Mouse (Mus musculus): ENCODE measurements around the gene Drd5.

DNA sequence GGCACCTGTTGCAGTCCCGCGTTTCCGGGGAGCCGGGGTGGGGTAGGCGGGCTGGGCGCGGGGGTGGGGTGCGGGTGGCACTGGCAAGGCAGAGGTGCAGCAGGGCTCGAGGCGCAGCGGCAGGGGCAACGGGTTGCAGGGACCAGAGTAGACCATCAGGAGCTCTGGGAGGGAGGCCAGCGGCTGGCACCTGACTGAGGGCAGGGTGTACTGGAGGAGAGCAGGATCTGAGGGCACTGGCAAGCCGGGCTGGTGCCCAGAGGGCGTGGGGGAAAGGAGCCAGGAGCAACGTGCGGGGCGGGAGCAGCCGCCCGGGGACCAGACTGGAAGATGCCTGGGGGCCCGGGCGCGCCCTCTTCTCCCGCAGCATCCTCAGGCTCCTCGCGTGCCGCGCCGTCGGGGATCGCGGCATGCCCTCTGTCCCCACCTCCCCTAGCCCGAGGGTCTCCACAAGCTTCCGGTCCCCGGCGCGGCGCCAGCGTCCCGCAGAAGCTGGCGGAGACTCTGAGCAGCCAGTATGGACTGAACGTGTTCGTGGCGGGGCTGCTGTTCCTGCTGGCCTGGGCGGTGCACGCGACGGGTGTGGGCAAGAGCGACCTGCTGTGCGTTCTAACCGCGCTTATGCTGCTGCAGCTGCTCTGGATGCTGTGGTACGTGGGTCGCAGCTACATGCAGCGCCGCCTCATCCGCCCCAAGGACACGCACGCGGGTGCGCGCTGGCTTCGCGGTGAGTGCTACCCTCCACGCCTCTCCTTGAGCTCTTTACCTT is 41.9 kb upstream of the Drd5 start:
- TF ChIP-seq CTCF (IDR thresholded peaks at IDR 0.05; ENCODE audit: borderline replicate concordance, insufficient read depth, low read length) = no peak
- no peak for TF ChIP-seq POLR2A (IDR thresholded peaks at IDR 0.05; ENCODE audit: low read depth, low read length)
